Mouse (Mus musculus) G1E (cell line): Measurements from ENCODE around the gene Rnf130.

Experiments
- CTCF ChIP-seq: IDR thresholded peaks from 2 replicates; pipeline ENCODE4 v1.5.1; 2012; ENCODE audit warnings: low read depth, low read length, inconsistent platforms, mixed read lengths
- GATA1 ChIP-seq: IDR thresholded peaks from 2 replicates; pipeline ENCODE4 v1.6.1; 2012; ENCODE audit warnings: borderline replicate concordance, low read length, inconsistent platforms, mixed read lengths
- GATA2 ChIP-seq: IDR thresholded peaks from 2 replicates; pipeline ENCODE4 v1.6.1; 2012; ENCODE audit warnings: low read depth, low read length, inconsistent platforms, borderline replicate concordance
- TAL1 ChIP-seq: conservative IDR thresholded peaks from 2 replicates; pipeline ENCODE4 v1.6.1; 2012; ENCODE audit warnings: low read depth, low read length, inconsistent platforms, mixed read lengths

DNA sequence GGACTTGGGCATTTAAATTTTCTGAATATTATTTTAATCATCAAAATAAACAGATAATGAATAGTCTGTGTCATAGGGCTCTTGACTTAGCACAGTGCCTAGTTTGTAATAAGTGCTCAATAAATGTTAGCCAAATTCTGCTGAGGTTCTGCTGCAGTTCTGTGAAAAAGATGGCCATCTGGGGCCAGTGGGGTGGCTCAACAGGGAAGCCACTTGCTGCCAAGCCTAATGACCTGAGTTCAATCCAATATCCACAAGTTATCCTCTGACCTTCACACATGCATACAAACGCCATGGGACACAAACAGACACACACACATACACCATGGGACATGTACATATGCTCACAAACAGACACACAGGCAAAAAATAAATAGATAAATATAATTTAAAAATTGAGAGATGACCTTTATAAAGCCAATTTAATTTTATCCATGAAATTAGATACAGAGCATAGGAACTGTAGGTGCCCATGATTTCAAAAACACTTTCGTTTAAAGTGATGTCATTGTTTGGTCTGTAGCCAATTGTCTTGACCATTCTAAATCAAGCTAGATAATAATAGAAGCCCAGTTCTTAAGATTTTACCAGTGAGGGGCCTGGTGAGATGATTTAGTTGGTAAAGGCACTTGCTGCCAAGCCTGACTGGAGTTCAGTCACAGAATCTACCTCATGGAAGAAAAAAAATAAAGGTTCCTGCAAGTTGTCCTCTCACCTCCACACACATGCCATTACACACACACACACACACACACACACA is 75.6 kb downstream of the Rnf130 start:
- TF ChIP-seq CTCF (no peak), GATA1 (no peak), TAL1 (no peak), GATA2 (no peak)
